ENCODE assay signal across 25 mouse cellular contexts in the genomic region with DNA sequence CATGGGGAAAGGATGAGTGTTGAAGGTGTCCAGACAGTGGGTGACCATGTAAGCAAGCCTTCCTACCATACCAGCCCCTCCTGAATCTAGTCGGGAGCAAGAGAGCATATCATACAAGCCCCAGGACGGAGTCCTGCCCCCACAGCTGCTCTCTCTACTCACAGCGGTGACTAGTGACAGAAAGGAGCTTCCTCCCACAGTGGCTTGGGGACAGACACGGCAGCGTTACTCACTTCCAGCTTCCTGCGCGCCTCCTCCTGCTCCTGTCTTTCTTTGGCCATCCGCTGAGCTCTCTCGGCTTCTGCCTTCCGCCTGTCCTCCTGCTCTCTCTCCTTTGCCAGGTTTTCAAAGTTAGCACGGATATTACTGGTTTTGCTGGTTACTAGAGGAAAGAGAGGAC. TPM values are rescaled to one million over a fixed set of nuclear protein-coding genes. Genes with fewer than 3 reads are reported as not detected.
DNase-seq lines count a peak whose midpoint lies in the region; TF ChIP-seq lines count a peak whose summit lies in the region.
"Had no signal": no experiment of that assay in that cellular context is flagged by ENCODE, and none has a peak within 500 bp of the region (broad histone marks: within the 10 kb centered on the region; RNA-seq: fewer than 3 reads in every experiment).

No protein-coding gene starts in this region.

- H3K27ac ChIP-seq in layer of hippocampus, adult 2 months: peak overlapping the region; percentile 55; the same call in 1 of the 2 replicates
- H3K27ac ChIP-seq: embryonic facial prominence, embryonic 10.5 days; embryonic facial prominence, embryonic 13.5 days; forebrain, embryonic 12.5 days; forebrain, embryonic 15.5 days; gastrocnemius, adult 2 months; hindbrain, embryonic 13.5 days; intestine, embryonic 15.5 days had no signal

- no peak for TF ChIP-seq CTCF in layer of hippocampus, adult 2 months (conservative IDR thresholded peaks at IDR 0.05)

- no peaks in the 10 kb centered on the region for H3K27me3 ChIP-seq in myocyte (ENCODE audit: control insufficient read depth, insufficient read depth, insufficient read length)
- H3K27me3 ChIP-seq: embryonic facial prominence, embryonic 13.5 days; forebrain, embryonic 12.5 days; forebrain, embryonic 15.5 days; hindbrain, embryonic 13.5 days; intestine, embryonic 15.5 days; Patski had no signal

- H3K4me3 ChIP-seq in layer of hippocampus, adult 2 months: no peak overlapping the region
- H3K4me3 ChIP-seq in myocyte: no peak overlapping the region
- H3K4me3 ChIP-seq: embryonic facial prominence, embryonic 10.5 days; embryonic facial prominence, embryonic 13.5 days; erythroblast, embryonic 14.5 days; forebrain, embryonic 12.5 days; forebrain, embryonic 15.5 days; gastrocnemius, adult 2 months; hindbrain, embryonic 13.5 days; intestine, embryonic 15.5 days had no signal

- DNase-seq in layer of hippocampus, adult 2 months (ENCODE audit: low spot score in 2 of 2): no peak
- DNase-seq in layer of hippocampus, adult 11-12 months (ENCODE audit: low spot score): no peak
- DNase-seq in right cerebral cortex, adult 18-20 months: peak; percentile 44
- DNase-seq in right cerebral cortex, adult 2 months (ENCODE audit: low spot score in 2 of 2): no peak
- no peak for DNase-seq in Muller cell, postnatal 12 days (ENCODE audit: inconsistent ontology term)
- DNase-seq: adrenal gland, postnatal 10 days; adrenal gland, postnatal 36 days; cerebellum, adult 11 months; cerebellum, adult 2 months; cerebellum, postnatal 10 days; cerebellum, postnatal 36 days; embryo, embryonic 11 days; gastrocnemius, adult 2 months; gastrocnemius, postnatal 14 days; heart, adult 11 months had no signal

- H3K36me3 ChIP-seq in myocyte (ENCODE audit: control insufficient read depth, insufficient read depth): peaks cover 38% of the 10 kb centered on the region

- H3K4me2 ChIP-seq in myocyte (ENCODE audit: low read depth): peak overlapping the region; percentile 50
- H3K4me2 ChIP-seq: embryonic facial prominence, embryonic 13.5 days; forebrain, embryonic 12.5 days; forebrain, embryonic 15.5 days; heart, embryonic 11.5 days; hindbrain, embryonic 13.5 days; intestine, embryonic 15.5 days had no signal

- H3K79me2 ChIP-seq in myocyte (ENCODE audit: control insufficient read depth, insufficient read depth): no peaks in the 10 kb centered on the region

- TF ChIP-seq POLR2A in myocyte (IDR thresholded peaks at IDR 0.05; ENCODE audit: insufficient read length, low read depth): no peak

- H3ac ChIP-seq in myocyte (ENCODE audit: control insufficient read depth, insufficient read length): no peak overlapping the region

TF ChIP-seq in myocyte, 11 proteins besides CTCF, POLR2A, EP300 and RAD21:
- TF ChIP-seq MYOG (IDR thresholded peaks at IDR 0.05; ENCODE audit: control insufficient read depth in 1 of 3, insufficient read depth in 1 of 3, insufficient read length in 2 of 3, low read depth in 2 of 3): peak in 1 of 3 experiments; percentile 30
- TF ChIP-seq MYOD1 (IDR thresholded peaks at IDR 0.05; ENCODE audit: control insufficient read depth in 1 of 3, insufficient read length in 2 of 3, low read depth in 2 of 3): peak in 2 of 3 experiments; percentile 67 to 92
- no peak for TF ChIP-seq REST (IDR thresholded peaks at IDR 0.05; ENCODE audit: insufficient read depth, insufficient read length)

RNA-seq across cellular contexts. Expression of a gene that starts 29.3 kb away (rescaled TPM):
- 100 to 1,000 TPM; 179 to 181 TPM for total RNA-seq in layer of hippocampus, adult 2 months (2021)
- 120 TPM for polyA plus RNA-seq in myocyte (2012; fragmentation: generic; extraction: Trizol)
